Mouse (Mus musculus) liver, postnatal 0 days (tissue): ENCODE measurements at regions not wholly inside any gene's neighbourhood (a gene's known extent, or its start where the extent isn't known, plus 50 kb on each side); places are given as distances from the start of the nearest gene placed in this dataset.

ENCODE experiments used
- CTCF ChIP-seq: sonication (generic); IDR thresholded peaks from 2 replicates; pipeline ENCODE4 v1.5.1; 2016; ENCODE audit warnings: antibody characterized with exemption, low read depth
- EP300 ChIP-seq: IDR thresholded peaks from 2 replicates; pipeline ENCODE4 v1.6.1; 2016; ENCODE audit warnings: antibody characterized with exemption, low read depth, mild to moderate bottlenecking

DNA sequence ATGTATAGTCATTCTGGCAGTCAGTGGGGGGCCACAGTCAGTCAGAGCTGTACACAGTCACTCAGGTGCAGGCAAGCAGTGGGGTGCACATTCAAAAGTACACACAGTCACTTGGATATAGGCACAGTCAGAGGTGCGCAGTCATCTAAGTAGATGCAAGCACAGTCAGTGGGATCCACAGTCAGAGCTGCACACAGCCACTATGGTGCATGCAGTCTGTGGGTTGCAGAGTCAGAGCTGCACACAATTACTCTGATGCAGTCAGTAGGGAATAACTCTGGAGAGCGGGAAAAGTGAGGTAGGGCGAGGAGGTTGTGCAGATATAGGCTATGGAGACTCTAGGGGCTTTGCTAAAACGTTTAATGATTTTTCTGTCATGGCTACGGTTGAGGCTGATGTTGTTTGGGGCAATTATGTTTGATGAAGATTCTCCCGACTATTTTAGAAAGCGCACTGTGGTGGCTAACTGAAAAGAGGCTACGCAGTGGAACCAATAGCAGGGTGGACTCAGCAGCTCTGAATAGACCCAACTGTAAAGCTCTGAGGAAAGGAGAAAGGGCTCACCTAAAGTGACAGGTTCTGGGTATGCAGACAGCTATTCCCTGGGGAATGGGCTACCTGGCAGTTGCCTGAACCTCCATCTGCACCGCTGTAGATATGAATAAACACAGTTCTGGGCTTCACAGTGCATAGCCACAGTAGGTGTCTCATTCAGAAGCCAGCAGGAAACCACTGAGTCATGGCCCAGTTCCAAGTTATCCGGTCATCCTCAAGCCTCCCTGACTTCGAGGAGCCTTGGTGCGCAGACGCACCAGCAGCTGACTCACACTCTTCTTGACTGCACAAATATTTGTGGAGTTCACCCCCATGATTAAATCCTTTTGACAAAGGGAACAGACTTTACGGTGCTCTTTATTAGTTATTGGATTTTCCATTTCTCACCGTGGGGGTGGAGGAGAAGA, 282.9 kb downstream of the Kcns3 start:
- TF ChIP-seq CTCF: no peak
- no peak for TF ChIP-seq EP300
